Mouse (Mus musculus): ENCODE results near the gene Epdr1.

Epdr1 gene

GRCm38 (mm10) chr13:19619216-19619927 is at the start of gene Epdr1:
TSS of gene Epdr1 (minus strand) at chr13:19619927.
- peak; percentile 63 for DNase-seq

- DNase-seq = no peak
Measured at GRCm38 (mm10) chr13:19668355-19669140, 48.8 kb upstream of the Epdr1 start.

- no peak for DNase-seq
Measured at GRCm38 (mm10) chr13:19652405-19652804, 32.7 kb upstream of the Epdr1 start.

- no peak for DNase-seq
Measured at GRCm38 (mm10) chr13:19649824-19650223, 30.1 kb upstream of the Epdr1 start.

GRCm38 (mm10) chr13:19644225-19644624 is 24.5 kb upstream of the Epdr1 start:
- DNase-seq = no peak

- no peak for DNase-seq
Measured at GRCm38 (mm10) chr13:19643519-19643918, 23.8 kb upstream of the Epdr1 start.

- no peak for DNase-seq
Measured at GRCm38 (mm10) chr13:19640203-19640851, 20.6 kb upstream of the Epdr1 start.

- no peak for DNase-seq
Measured at GRCm38 (mm10) chr13:19636131-19636530, 16.4 kb upstream of the Epdr1 start.

GRCm38 (mm10) chr13:19630768-19631709 is 11.3 kb upstream of the Epdr1 start:
- DNase-seq = no peak

GRCm38 (mm10) chr13:19626473-19626872 is 6.7 kb upstream of the Epdr1 start:
- DNase-seq = no peak

GRCm38 (mm10) chr13:19624632-19625320 is 5.0 kb upstream of the Epdr1 start:
- no peak for DNase-seq

- no peak for DNase-seq
Measured at GRCm38 (mm10) chr13:19623228-19623905, 3.6 kb upstream of the Epdr1 start.

- DNase-seq = peak; percentile 30
Measured at GRCm38 (mm10) chr13:19622573-19623227, 3.0 kb upstream of the Epdr1 start, which contains the start of gene Sfrp4. TSS of gene Sfrp4 (plus strand) at chr13:19623104.

- DNase-seq = no peak
Measured at GRCm38 (mm10) chr13:19618841-19619215, 899 bp downstream of the Epdr1 start.

- no peak for DNase-seq
Measured at GRCm38 (mm10) chr13:19618081-19618480, 1.6 kb downstream of the Epdr1 start.

GRCm38 (mm10) chr13:19614311-19614710 is 5.4 kb downstream of the Epdr1 start:
- no peak for DNase-seq

GRCm38 (mm10) chr13:19613426-19613825 is 6.3 kb downstream of the Epdr1 start:
- DNase-seq = no peak

- DNase-seq = no peak
Measured at GRCm38 (mm10) chr13:19612963-19613362, 6.8 kb downstream of the Epdr1 start.

GRCm38 (mm10) chr13:19612348-19612747 is 7.4 kb downstream of the Epdr1 start:
- DNase-seq = no peak

GRCm38 (mm10) chr13:19608120-19608519 is 11.6 kb downstream of the Epdr1 start:
- DNase-seq = no peak

GRCm38 (mm10) chr13:19604916-19605315 is 14.8 kb downstream of the Epdr1 start:
- no peak for DNase-seq

All from layer of hippocampus, adult 9-11 months (tissue).